Mouse (Mus musculus) embryonic facial prominence, embryonic 15.5 days (tissue): Measurements from ENCODE around the gene Fut8. TPM values are rescaled to one million over a fixed set of nuclear protein-coding genes. Genes with fewer than 3 reads are reported as not detected.

ENCODE experiments used
- ATAC-seq: fragments of 200-750 bp; cut with Nextera tagmentation; 2 replicates; pipeline ENCODE4 v1.8.0; 2017; ENCODE audit warnings: low read depth, moderate TSS enrichment; ENCODE audit not compliant: insufficient number of reproducible peaks, low FRiP score, low TSS enrichment
- H3K27ac ChIP-seq: fragments of 300-500 bp; sonication (generic); replicated peaks from 2 replicates; pipeline ENCODE4 v1.5.1; 2015; ENCODE audit warnings: mild to moderate bottlenecking, inconsistent platforms
- H3K27me3 ChIP-seq: fragments of 300-500 bp; sonication (generic); 2 replicates; pipeline ENCODE4 v1.6.1; 2015; ENCODE audit warnings: inconsistent platforms
- H3K36me3 ChIP-seq: fragments of 300-500 bp; sonication (generic); 2 replicates; pipeline ENCODE4 v1.6.1; 2015; ENCODE audit warnings: mild to moderate bottlenecking, inconsistent platforms
- H3K4me1 ChIP-seq: fragments of 300-500 bp; sonication (generic); 2 replicates; pipeline ENCODE4 v1.6.1; 2015; ENCODE audit warnings: inconsistent platforms
- H3K4me2 ChIP-seq: fragments of 300-500 bp; sonication (generic); replicated peaks from 2 replicates; pipeline ENCODE4 v1.6.1; 2015; ENCODE audit warnings: mild to moderate bottlenecking, inconsistent platforms
- H3K4me3 ChIP-seq: fragments of 300-500 bp; sonication (generic); replicated peaks from 2 replicates; pipeline ENCODE4 v1.5.1; 2015; ENCODE audit warnings: mild to moderate bottlenecking, inconsistent platforms
- H3K9ac ChIP-seq: fragments of 300-500 bp; sonication (generic); 2 replicates; pipeline ENCODE4 v1.6.1; 2015; ENCODE audit warnings: inconsistent platforms
- H3K9me3 ChIP-seq: fragments of 300-500 bp; sonication (generic); replicated peaks from 2 replicates; pipeline ENCODE4 v1.6.1; 2016; ENCODE audit warnings: inconsistent platforms
- WGBS: fragments of 180-500 bp; shearing (Covaris S2); methylation state at CpG from one replicate; pipeline ENCODE4 v1.1.7; 2015; 5-methylcytosine and 5-hydroxymethylcytosine counted together
- polyA plus RNA-seq: library from polyadenylated mRNA; unstranded; fragments of >200 nt; fragmentation: Nextera tagmentation; extraction: Ambion mirVana; gene quantifications from 2 replicates; pipeline ENCODE4 v1.2.1, GENCODE M21; 2015

Gene Fut8
- polyA plus RNA-seq, 1 experiment from 2014 or later = 23.8 TPM

GRCm38 (mm10) chr12:77313502-77313901 is 75.6 kb downstream of the Fut8 start:
- H3K27me3 ChIP-seq = no peaks in the 10 kb centered on the region
- no peak overlapping the region for H3K4me2 ChIP-seq
- no peak overlapping the region for H3K4me3 ChIP-seq
- no peaks in the 10 kb centered on the region for H3K4me1 ChIP-seq
- ATAC-seq = no peak
- H3K9me3 ChIP-seq = no peaks in the 10 kb centered on the region
- H3K9ac ChIP-seq = no peak overlapping the region
- H3K36me3 ChIP-seq = no peaks in the 10 kb centered on the region
- no peak overlapping the region for H3K27ac ChIP-seq

GRCm38 (mm10) chr12:77324142-77324541 is 86.2 kb downstream of the Fut8 start:
- no peak overlapping the region for H3K27ac ChIP-seq
- WGBS = 51% methylated on average over 3 of the region's 3 CpGs
- no peak overlapping the region for H3K4me3 ChIP-seq
- H3K27me3 ChIP-seq = no peaks in the 10 kb centered on the region
- H3K9ac ChIP-seq = no peak overlapping the region
- H3K4me2 ChIP-seq = no peak overlapping the region
- no peaks in the 10 kb centered on the region for H3K4me1 ChIP-seq
- no peaks in the 10 kb centered on the region for H3K36me3 ChIP-seq
- ATAC-seq = no peak
- H3K9me3 ChIP-seq = no peaks in the 10 kb centered on the region

GRCm38 (mm10) chr12:77346521-77346920 is 108.6 kb downstream of the Fut8 start:
- H3K4me1 ChIP-seq = no peaks in the 10 kb centered on the region
- no peaks in the 10 kb centered on the region for H3K27me3 ChIP-seq
- H3K36me3 ChIP-seq = no peaks in the 10 kb centered on the region
- H3K9ac ChIP-seq = no peak overlapping the region
- H3K27ac ChIP-seq = no peak overlapping the region
- no peak overlapping the region for H3K4me2 ChIP-seq
- no peaks in the 10 kb centered on the region for H3K9me3 ChIP-seq
- no peak overlapping the region for H3K4me3 ChIP-seq
- ATAC-seq = no peak
- 79% methylated on average over 1 of the region's 1 CpGs for WGBS

GRCm38 (mm10) chr12:77349543-77349942 is 111.6 kb downstream of the Fut8 start:
- no peaks in the 10 kb centered on the region for H3K9me3 ChIP-seq
- H3K9ac ChIP-seq = no peak overlapping the region
- no peak for ATAC-seq
- H3K4me2 ChIP-seq = no peak overlapping the region
- H3K27me3 ChIP-seq = no peaks in the 10 kb centered on the region
- H3K4me1 ChIP-seq = no peaks in the 10 kb centered on the region
- H3K36me3 ChIP-seq = no peaks in the 10 kb centered on the region
- H3K27ac ChIP-seq = no peak overlapping the region
- H3K4me3 ChIP-seq = no peak overlapping the region

GRCm38 (mm10) chr12:77415720-77416119 is 177.8 kb downstream of the Fut8 start:
- Histone ChIP-seq H3K27ac (no peak overlapping the region), H3K36me3 (no peaks in the 10 kb centered on the region), H3K4me2 (no peak overlapping the region), H3K9me3 (no peaks in the 10 kb centered on the region), H3K4me3 (no peak overlapping the region), H3K9ac (no peak overlapping the region), H3K27me3 (no peaks in the 10 kb centered on the region), H3K4me1 (no peaks in the 10 kb centered on the region)
- no peak for ATAC-seq
- WGBS = 98% methylated on average over 1 of the region's 1 CpGs

GRCm38 (mm10) chr12:77421667-77422393 is 183.9 kb downstream of the Fut8 start:
- ATAC-seq = no peak
- H3K4me3 ChIP-seq = no peak overlapping the region

GRCm38 (mm10) chr12:77426093-77426492 is 188.2 kb downstream of the Fut8 start:
- Histone ChIP-seq H3K4me3 (no peak overlapping the region), H3K4me2 (no peak overlapping the region), H3K9me3 (no peaks in the 10 kb centered on the region), H3K4me1 (no peaks in the 10 kb centered on the region), H3K27ac (no peak overlapping the region), H3K27me3 (no peaks in the 10 kb centered on the region), H3K36me3 (no peaks in the 10 kb centered on the region), H3K9ac (no peak overlapping the region)
- ATAC-seq = no peak
- WGBS = 56% methylated on average over 3 of the region's 3 CpGs

More at GRCm38 (mm10) chr12:77421667-77422393, 183.9 kb downstream of the Fut8 start:
- H3K9ac ChIP-seq = no peak overlapping the region
- WGBS = 75% methylated on average over 6 of the region's 6 CpGs
- H3K27ac ChIP-seq = no peak overlapping the region
- H3K36me3 ChIP-seq = no peaks in the 10 kb centered on the region
- no peak overlapping the region for H3K4me2 ChIP-seq
- no peaks in the 10 kb centered on the region for H3K27me3 ChIP-seq
- no peaks in the 10 kb centered on the region for H3K4me1 ChIP-seq
- no peaks in the 10 kb centered on the region for H3K9me3 ChIP-seq

- no peaks in the 10 kb centered on the region for H3K9me3 ChIP-seq
Measured at GRCm38 (mm10) chr12:77428165-77428564, 190.2 kb downstream of the Fut8 start.

GRCm38 (mm10) chr12:77429381-77429780 is 191.5 kb downstream of the Fut8 start:
- H3K27me3 ChIP-seq = no peaks in the 10 kb centered on the region
- no peak overlapping the region for H3K4me3 ChIP-seq
- ATAC-seq = no peak
- no peak overlapping the region for H3K9ac ChIP-seq
- H3K4me1 ChIP-seq = no peaks in the 10 kb centered on the region
- no peak overlapping the region for H3K27ac ChIP-seq
- no peak overlapping the region for H3K4me2 ChIP-seq
- no peaks in the 10 kb centered on the region for H3K9me3 ChIP-seq
- no peaks in the 10 kb centered on the region for H3K36me3 ChIP-seq

More at GRCm38 (mm10) chr12:77428165-77428564, 190.2 kb downstream of the Fut8 start:
- H3K4me1 ChIP-seq = no peaks in the 10 kb centered on the region
- H3K36me3 ChIP-seq = no peaks in the 10 kb centered on the region
- H3K4me2 ChIP-seq = no peak overlapping the region
- no peaks in the 10 kb centered on the region for H3K27me3 ChIP-seq
- H3K9ac ChIP-seq = no peak overlapping the region
- no peak for ATAC-seq
- H3K27ac ChIP-seq = no peak overlapping the region
- 76% methylated on average over 1 of the region's 1 CpGs for WGBS
- no peak overlapping the region for H3K4me3 ChIP-seq

GRCm38 (mm10) chr12:77436733-77437132 is 198.8 kb downstream of the Fut8 start:
- H3K9me3 ChIP-seq = no peaks in the 10 kb centered on the region
- H3K9ac ChIP-seq = no peak overlapping the region
- H3K4me2 ChIP-seq = no peak overlapping the region
- H3K27ac ChIP-seq = no peak overlapping the region
- H3K4me1 ChIP-seq = no peaks in the 10 kb centered on the region
- WGBS = 75% methylated on average over 2 of the region's 2 CpGs
- no peak for ATAC-seq
- no peaks in the 10 kb centered on the region for H3K36me3 ChIP-seq
- no peak overlapping the region for H3K4me3 ChIP-seq
- H3K27me3 ChIP-seq = no peaks in the 10 kb centered on the region

- Histone ChIP-seq H3K4me3 (no peak overlapping the region), H3K4me1 (no peaks in the 10 kb centered on the region), H3K27me3 (no peaks in the 10 kb centered on the region), H3K9me3 (no peaks in the 10 kb centered on the region), H3K36me3 (no peaks in the 10 kb centered on the region), H3K27ac (no peak overlapping the region), H3K4me2 (no peak overlapping the region), H3K9ac (no peak overlapping the region)
- no peak for ATAC-seq
- WGBS = 84% methylated on average over 2 of the region's 2 CpGs
Measured at GRCm38 (mm10) chr12:77450816-77451215, 212.9 kb downstream of the Fut8 start.

GRCm38 (mm10) chr12:77466178-77466577 is 228.3 kb downstream of the Fut8 start:
- H3K4me1 ChIP-seq = no peaks in the 10 kb centered on the region
- no peak for ATAC-seq
- no peak overlapping the region for H3K27ac ChIP-seq
- H3K4me2 ChIP-seq = no peak overlapping the region
- WGBS = 89% methylated on average over 1 of the region's 1 CpGs
- no peaks in the 10 kb centered on the region for H3K27me3 ChIP-seq
- H3K4me3 ChIP-seq = no peak overlapping the region
- no peaks in the 10 kb centered on the region for H3K36me3 ChIP-seq
- no peaks in the 10 kb centered on the region for H3K9me3 ChIP-seq
- no peak overlapping the region for H3K9ac ChIP-seq
